Mouse (Mus musculus): ENCODE data around the gene Tmem140.
A peak's percentile ranks its signal among the peaks of the same experiment; 100 is the strongest.

Tmem140 gene

GRCm38 (mm10) chr6:34875966-34876834, 13.3 kb downstream of the Tmem140 start:
- no peak for DNase-seq

DNA sequence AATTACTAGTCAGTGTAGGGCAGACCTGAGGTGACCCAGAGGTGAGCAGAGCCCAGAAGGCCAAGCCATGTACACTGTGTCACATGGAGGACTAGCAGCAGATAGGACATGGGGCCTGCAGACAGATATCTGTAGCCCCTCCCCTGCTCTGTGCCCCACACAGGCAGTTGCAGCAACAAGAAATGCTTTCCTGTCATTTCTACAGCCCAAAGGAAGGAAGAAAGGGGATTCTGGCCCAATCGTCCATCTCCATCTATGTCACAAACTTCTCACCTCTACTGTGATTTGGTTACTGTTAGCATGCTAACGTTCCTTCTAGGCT, 13.8 kb downstream of the Tmem140 start:
- DNase-seq = no peak

GRCm38 (mm10) chr6:34877509-34878321, 14.8 kb downstream of the Tmem140 start, which contains the start of gene Cyren:
Cyren (minus strand) TSS chr6:34878060.
- peak; percentile 89 for DNase-seq

- DNase-seq = no peak
Observed at GRCm38 (mm10) chr6:34879101-34879740, 16.3 kb downstream of the Tmem140 start.

DNA sequence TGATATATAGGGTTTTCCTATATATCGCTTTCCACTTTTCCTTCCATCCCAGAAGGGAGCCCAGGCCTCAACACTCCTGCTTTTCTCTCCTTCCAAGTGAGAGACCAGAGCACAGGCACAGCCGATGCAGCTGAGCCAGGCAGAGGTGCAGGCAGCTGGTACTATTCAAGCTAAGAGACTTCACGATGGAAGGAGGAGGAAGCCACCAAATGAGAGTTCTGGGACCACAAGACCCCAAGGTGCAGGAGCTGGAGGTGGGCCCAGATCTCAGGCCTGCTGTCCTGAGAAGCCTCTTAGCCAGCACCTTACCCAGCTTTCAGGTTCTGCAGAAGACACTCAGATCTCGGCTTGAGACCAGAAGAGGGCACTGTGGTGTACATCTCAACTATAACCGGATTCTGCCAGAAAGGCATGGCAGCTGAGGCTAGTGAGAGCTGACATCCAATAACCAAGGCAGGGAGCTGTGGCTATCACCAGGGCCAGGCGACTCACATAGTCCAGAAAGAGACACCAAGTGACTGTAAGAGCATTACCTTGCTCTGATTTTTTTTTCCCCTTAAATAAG, 17.0 kb downstream of the Tmem140 start:
- peak; percentile 50 for DNase-seq

GRCm38 (mm10) chr6:34884724-34885123, 21.8 kb downstream of the Tmem140 start:
- DNase-seq = no peak

DNA sequence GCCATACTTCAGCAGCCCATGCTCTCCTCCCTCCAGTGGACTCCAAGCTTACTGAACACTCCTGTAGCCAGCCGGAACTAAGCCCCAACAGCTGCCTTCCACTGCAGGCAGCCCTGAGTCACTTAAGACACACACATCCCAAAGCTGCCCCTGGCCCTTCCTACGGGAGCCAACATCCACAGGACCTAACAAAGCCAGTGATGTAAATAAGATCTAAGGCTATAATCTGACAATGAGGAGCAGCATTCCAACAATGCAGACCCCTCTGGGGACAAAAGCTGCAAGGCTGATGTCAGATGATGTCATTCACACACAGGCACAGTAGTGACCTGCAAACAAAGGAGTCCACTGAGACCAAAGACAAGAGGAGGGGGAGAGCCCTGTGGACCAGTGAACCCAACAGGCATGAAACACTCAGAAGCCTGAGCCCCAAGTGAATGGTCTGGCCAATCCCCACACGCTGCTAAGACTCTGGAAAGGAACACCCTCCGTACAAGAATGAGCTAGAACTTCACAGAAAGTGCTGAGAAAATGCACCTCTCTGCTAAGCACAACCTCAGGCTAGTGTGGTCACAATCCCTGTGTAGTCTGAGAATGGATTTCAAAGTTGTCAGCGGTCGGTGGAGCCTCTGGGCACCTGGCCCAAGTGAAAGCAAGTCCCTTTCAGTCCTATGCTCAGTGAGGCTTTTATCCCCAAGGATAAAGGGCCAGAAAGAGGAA, 24.3 kb downstream of the Tmem140 start:
- no peak for DNase-seq

DNA sequence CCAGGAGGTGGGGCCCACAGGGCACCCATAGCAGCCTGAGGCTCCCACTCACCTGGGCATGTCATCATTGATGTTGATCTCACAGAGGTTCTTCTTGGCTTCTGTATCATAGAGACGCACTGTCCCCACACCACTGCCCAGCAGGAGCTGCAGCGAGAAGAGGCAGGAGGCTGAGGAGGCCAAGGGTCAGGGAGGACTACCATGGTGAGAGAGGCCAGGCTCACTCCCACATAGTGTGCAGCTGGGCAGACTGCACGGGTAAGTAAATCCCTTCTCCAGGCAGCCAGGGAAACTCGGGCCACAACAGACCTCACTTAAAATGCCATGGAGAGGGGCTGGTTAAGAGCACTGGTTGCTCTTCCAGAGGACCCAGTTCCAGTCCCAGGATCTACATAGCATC, 26.2 kb downstream of the Tmem140 start:
- DNase-seq = no peak

DNA sequence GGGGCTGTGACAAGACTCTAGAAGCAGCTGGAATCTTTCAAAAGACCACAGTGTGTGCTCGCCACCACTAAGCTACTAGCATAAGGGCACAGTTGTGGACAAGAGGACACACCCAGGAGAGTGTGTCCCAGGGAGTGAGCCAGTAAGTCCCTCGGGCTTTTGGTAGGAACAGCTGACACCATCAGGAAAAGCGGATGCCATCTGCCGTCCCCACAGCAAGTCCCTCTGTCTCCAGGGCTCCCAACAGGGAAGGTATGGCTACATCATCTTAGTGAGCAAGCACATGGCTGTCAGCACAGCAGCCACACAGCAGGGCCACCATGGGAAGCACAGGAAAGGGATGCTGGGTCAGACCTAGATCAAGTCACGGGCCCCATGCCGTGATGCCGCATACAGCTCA, 32.6 kb downstream of the Tmem140 start:
- no peak for DNase-seq

GRCm38 (mm10) chr6:34896168-34896780, 33.3 kb downstream of the Tmem140 start:
- no peak for DNase-seq

GRCm38 (mm10) chr6:34899127-34899526, 36.2 kb downstream of the Tmem140 start:
- no peak for DNase-seq

DNA sequence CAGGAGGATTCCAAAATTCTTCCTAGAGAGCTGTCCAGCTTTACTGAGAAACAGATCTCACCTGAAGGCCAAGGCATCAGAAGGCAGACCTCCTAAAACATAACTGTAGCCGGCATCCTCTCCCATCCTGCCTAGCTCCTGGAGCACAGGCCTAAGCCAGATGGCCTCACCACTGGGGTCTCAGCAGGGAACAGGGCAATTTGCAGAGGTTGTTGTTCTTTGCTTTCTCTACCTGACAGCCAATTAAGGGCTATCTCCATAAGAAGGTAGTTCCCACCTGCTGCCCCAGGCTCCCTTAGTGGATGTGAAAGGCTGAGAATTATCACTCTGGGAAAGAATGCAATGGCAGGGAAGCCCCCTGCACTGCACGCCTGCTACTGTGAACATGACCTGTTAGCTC, 38.0 kb downstream of the Tmem140 start:
- DNase-seq = no peak

- DNase-seq = no peak
Observed at GRCm38 (mm10) chr6:34901911-34902444, 39.0 kb downstream of the Tmem140 start.

GRCm38 (mm10) chr6:34902578-34902977, 39.6 kb downstream of the Tmem140 start:
- DNase-seq = no peak

DNA sequence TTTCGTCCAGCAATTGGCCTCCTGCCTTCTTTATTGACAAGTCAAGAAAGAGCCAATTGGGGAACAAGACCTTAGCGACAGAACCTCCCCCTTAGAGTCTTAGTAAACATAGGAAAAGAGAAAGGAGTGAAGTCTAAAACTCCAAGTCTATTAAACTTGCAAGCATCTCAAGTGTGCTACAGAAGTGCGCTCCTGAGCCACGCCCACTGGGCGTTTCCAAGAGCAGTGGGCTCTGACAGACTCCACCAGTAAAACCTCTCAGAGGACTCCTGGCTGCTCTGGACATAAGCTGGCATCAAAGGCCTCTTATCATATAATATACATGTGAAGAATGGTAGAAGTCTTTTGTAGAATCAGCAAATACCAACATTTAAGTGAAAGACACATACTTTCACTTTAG, 40.5 kb downstream of the Tmem140 start:
- DNase-seq = no peak

GRCm38 (mm10) chr6:34903851-34904250, 40.9 kb downstream of the Tmem140 start:
- no peak for DNase-seq

DNA sequence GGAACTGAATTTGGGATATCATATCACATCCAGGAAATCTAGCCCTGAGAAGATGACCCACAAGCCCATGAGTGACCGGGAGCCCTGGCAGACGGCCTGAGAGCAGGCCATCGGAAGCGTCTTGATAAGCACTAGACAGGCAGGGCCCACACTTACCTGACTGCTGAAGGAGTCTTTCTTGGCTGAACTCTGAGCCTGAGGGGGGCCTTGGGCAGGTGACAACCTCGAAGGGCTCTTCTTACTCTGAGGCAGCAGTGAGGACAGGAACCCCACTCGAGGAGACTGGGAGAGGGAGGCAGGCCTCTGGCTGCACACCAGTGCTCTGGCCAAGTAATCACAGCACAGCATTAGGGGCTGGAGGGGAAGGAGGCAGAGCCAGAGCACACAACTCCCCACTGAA, 41.4 kb downstream of the Tmem140 start:
- no peak for DNase-seq

GRCm38 (mm10) chr6:34906125-34906524, 43.2 kb downstream of the Tmem140 start:
- no peak for DNase-seq

GRCm38 (mm10) chr6:34906661-34907060, 43.7 kb downstream of the Tmem140 start:
- no peak for DNase-seq

GRCm38 (mm10) chr6:34907121-34907614, 44.2 kb downstream of the Tmem140 start:
- DNase-seq = no peak

- DNase-seq = no peak
Observed at GRCm38 (mm10) chr6:34907696-34908260, 44.8 kb downstream of the Tmem140 start.

Measured in cerebellum, adult 11 months (tissue).